Mouse (Mus musculus): Measurements from ENCODE around the gene Tmem208. TPM values are rescaled to one million over a fixed set of nuclear protein-coding genes. Genes with fewer than 3 reads are reported as not detected.

Tmem208 gene
- polyA plus RNA-seq (2014; fragmentation: Illumina TruSeq; extraction: RNeasy Lipid Tissue Mini Kit (QIAGEN cat#74804); ENCODE audit: low read depth, low replicate concordance), result 61.4 TPM

GRCm38 (mm10) chr8:105326141-105326672, at the start of gene Tmem208, which contains the start of gene Lrrc29:
Gene Tmem208, plus strand, starts transcription at chr8:105326354.
Gene Lrrc29, minus strand, starts transcription at chr8:105326278.

GRCm38 (mm10) chr8:105289805-105290460, 36.2 kb upstream of the Tmem208 start, which contains the start of gene 4931428F04Rik:
Gene 4931428F04Rik, minus strand, starts transcription at chr8:105289864.

GRCm38 (mm10) chr8:105295895-105296573, 30.1 kb upstream of the Tmem208 start, which contains the start of gene Exoc3l:
Gene Exoc3l, minus strand, starts transcription at chr8:105296101.

GRCm38 (mm10) chr8:105297511-105298192, 28.5 kb upstream of the Tmem208 start, which contains the start of gene E2f4:
Gene E2f4, plus strand, starts transcription at chr8:105297663.

GRCm38 (mm10) chr8:105305211-105306145, 20.7 kb upstream of the Tmem208 start, which contains the start of gene Elmo3:
Gene Elmo3, plus strand, starts transcription at chr8:105305601.

GRCm38 (mm10) chr8:105347428-105348221, 21.5 kb downstream of the Tmem208 start, which contains the start of gene Fhod1:
Gene Fhod1, minus strand, starts transcription at chr8:105347953.

GRCm38 (mm10) chr8:105348450-105349095, 22.4 kb downstream of the Tmem208 start, which contains the start of gene Slc9a5:
Gene Slc9a5, plus strand, starts transcription at chr8:105348843.

GRCm38 (mm10) chr8:105373032-105373431, 46.9 kb downstream of the Tmem208 start, which contains the start of gene Plekhg4:
Gene Plekhg4, plus strand, starts transcription at chr8:105373274.

Other genes with a start within 250 kb of the Tmem208 start
- not detected for gene Ces3b, start 242.6 kb upstream of the Tmem208 start, polyA plus RNA-seq (2014; fragmentation: Illumina TruSeq; extraction: RNeasy Lipid Tissue Mini Kit (QIAGEN cat#74804); ENCODE audit: low read depth, low replicate concordance)
- not detected for gene Ces4a, start 194.6 kb upstream of the Tmem208 start, polyA plus RNA-seq (2014; fragmentation: Illumina TruSeq; extraction: RNeasy Lipid Tissue Mini Kit (QIAGEN cat#74804); ENCODE audit: low read depth, low replicate concordance)
- 37.2 TPM for gene Cbfb, start 155.7 kb upstream of the Tmem208 start, polyA plus RNA-seq (2014; fragmentation: Illumina TruSeq; extraction: RNeasy Lipid Tissue Mini Kit (QIAGEN cat#74804); ENCODE audit: low read depth, low replicate concordance)
- gene D230025D16Rik, start 101.2 kb upstream of the Tmem208 start, polyA plus RNA-seq (2014; fragmentation: Illumina TruSeq; extraction: RNeasy Lipid Tissue Mini Kit (QIAGEN cat#74804); ENCODE audit: low read depth, low replicate concordance), result 21.0 TPM
- 7.4 TPM for gene B3gnt9, start 71.2 kb upstream of the Tmem208 start, polyA plus RNA-seq (2014; fragmentation: Illumina TruSeq; extraction: RNeasy Lipid Tissue Mini Kit (QIAGEN cat#74804); ENCODE audit: low read depth, low replicate concordance)
- 11.6 TPM for gene Tradd, start 61.7 kb upstream of the Tmem208 start, polyA plus RNA-seq (2014; fragmentation: Illumina TruSeq; extraction: RNeasy Lipid Tissue Mini Kit (QIAGEN cat#74804); ENCODE audit: low read depth, low replicate concordance)
- 2.6 TPM for gene Fbxl8, start 61.7 kb upstream of the Tmem208 start, polyA plus RNA-seq (2014; fragmentation: Illumina TruSeq; extraction: RNeasy Lipid Tissue Mini Kit (QIAGEN cat#74804); ENCODE audit: low read depth, low replicate concordance)
- gene Hsf4, start 56.6 kb upstream of the Tmem208 start, polyA plus RNA-seq (2014; fragmentation: Illumina TruSeq; extraction: RNeasy Lipid Tissue Mini Kit (QIAGEN cat#74804); ENCODE audit: low read depth, low replicate concordance), result 0.88 TPM
- gene Nol3, start 50.2 kb upstream of the Tmem208 start, polyA plus RNA-seq (2014; fragmentation: Illumina TruSeq; extraction: RNeasy Lipid Tissue Mini Kit (QIAGEN cat#74804); ENCODE audit: low read depth, low replicate concordance), result 6.8 TPM
- gene 4931428F04Rik, start 36.5 kb upstream of the Tmem208 start, polyA plus RNA-seq (2014; fragmentation: Illumina TruSeq; extraction: RNeasy Lipid Tissue Mini Kit (QIAGEN cat#74804); ENCODE audit: low read depth, low replicate concordance), result 4.7 TPM
- gene Exoc3l, start 30.3 kb upstream of the Tmem208 start, polyA plus RNA-seq (2014; fragmentation: Illumina TruSeq; extraction: RNeasy Lipid Tissue Mini Kit (QIAGEN cat#74804); ENCODE audit: low read depth, low replicate concordance), result 3.1 TPM
- gene E2f4, start 28.7 kb upstream of the Tmem208 start, polyA plus RNA-seq (2014; fragmentation: Illumina TruSeq; extraction: RNeasy Lipid Tissue Mini Kit (QIAGEN cat#74804); ENCODE audit: low read depth, low replicate concordance), result 37.2 TPM
- 24.2 TPM for gene Elmo3, start 20.8 kb upstream of the Tmem208 start, polyA plus RNA-seq (2014; fragmentation: Illumina TruSeq; extraction: RNeasy Lipid Tissue Mini Kit (QIAGEN cat#74804); ENCODE audit: low read depth, low replicate concordance)
- 5.2 TPM for gene Lrrc29, start 76 bp upstream of the Tmem208 start, polyA plus RNA-seq (2014; fragmentation: Illumina TruSeq; extraction: RNeasy Lipid Tissue Mini Kit (QIAGEN cat#74804); ENCODE audit: low read depth, low replicate concordance)
- 11.4 TPM for gene Fhod1, start 21.6 kb downstream of the Tmem208 start, polyA plus RNA-seq (2014; fragmentation: Illumina TruSeq; extraction: RNeasy Lipid Tissue Mini Kit (QIAGEN cat#74804); ENCODE audit: low read depth, low replicate concordance)
- gene Slc9a5, start 22.5 kb downstream of the Tmem208 start, polyA plus RNA-seq (2014; fragmentation: Illumina TruSeq; extraction: RNeasy Lipid Tissue Mini Kit (QIAGEN cat#74804); ENCODE audit: low read depth, low replicate concordance), result 2.4 TPM
- 1.0 TPM for gene Plekhg4, start 46.9 kb downstream of the Tmem208 start, polyA plus RNA-seq (2014; fragmentation: Illumina TruSeq; extraction: RNeasy Lipid Tissue Mini Kit (QIAGEN cat#74804); ENCODE audit: low read depth, low replicate concordance)
- 4.8 TPM for gene Kctd19, start 87.1 kb downstream of the Tmem208 start, polyA plus RNA-seq (2014; fragmentation: Illumina TruSeq; extraction: RNeasy Lipid Tissue Mini Kit (QIAGEN cat#74804); ENCODE audit: low read depth, low replicate concordance)
- gene Lrrc36, start 87.2 kb downstream of the Tmem208 start, polyA plus RNA-seq (2014; fragmentation: Illumina TruSeq; extraction: RNeasy Lipid Tissue Mini Kit (QIAGEN cat#74804); ENCODE audit: low read depth, low replicate concordance), result 5.2 TPM
- gene Tppp3, start 145.2 kb downstream of the Tmem208 start, polyA plus RNA-seq (2014; fragmentation: Illumina TruSeq; extraction: RNeasy Lipid Tissue Mini Kit (QIAGEN cat#74804); ENCODE audit: low read depth, low replicate concordance), result 75.1 TPM
- gene Zdhhc1, start 170.5 kb downstream of the Tmem208 start, polyA plus RNA-seq (2014; fragmentation: Illumina TruSeq; extraction: RNeasy Lipid Tissue Mini Kit (QIAGEN cat#74804); ENCODE audit: low read depth, low replicate concordance), result 32.3 TPM
- gene Hsd11b2, start 192.4 kb downstream of the Tmem208 start, polyA plus RNA-seq (2014; fragmentation: Illumina TruSeq; extraction: RNeasy Lipid Tissue Mini Kit (QIAGEN cat#74804); ENCODE audit: low read depth, low replicate concordance), result 1.1 TPM
- gene Atp6v0d1, start 239.7 kb downstream of the Tmem208 start, polyA plus RNA-seq (2014; fragmentation: Illumina TruSeq; extraction: RNeasy Lipid Tissue Mini Kit (QIAGEN cat#74804); ENCODE audit: low read depth, low replicate concordance), result 128 TPM